Mouse (Mus musculus) kidney, postnatal 4 days (tissue): ENCODE data around the gene Olfr473.
"Not testable (repeated sequence)": the region's sequence is repeated elsewhere in the genome, so short reads cannot be mapped to it uniquely, and the experiment has no call there.

ENCODE experiments used
- DNase-seq, 2 experiments: peaks; one replicate each; pipeline ENCODE4 v3.0.0; 2021; ENCODE audit warnings: mixed read lengths in 2 of 2

Olfr473 gene

GRCm38 (mm10) chr7:107930146-107930545 is at the start of gene Olfr473:
TSS of gene Olfr473 (plus strand) at chr7:107930446.
- no peak for DNase-seq

GRCm38 (mm10) chr7:107897602-107898001 is 32.6 kb upstream of the Olfr473 start, which contains the start of gene Olfr472:
TSS of gene Olfr472 (plus strand) at chr7:107897902.
- DNase-seq: no peak

- DNase-seq: not testable (repeated sequence)
Observed at GRCm38 (mm10) chr7:107952539-107952938, 22.3 kb downstream of the Olfr473 start.

- no peak for DNase-seq
Observed at GRCm38 (mm10) chr7:107954343-107954742, 24.1 kb downstream of the Olfr473 start, which contains the start of gene Olfr474. TSS of gene Olfr474 (plus strand) at chr7:107954643.

- no peak for DNase-seq
Observed at GRCm38 (mm10) chr7:107964503-107964902, 34.3 kb downstream of the Olfr473 start, which contains the start of gene Olfr476. TSS of gene Olfr476 (plus strand) at chr7:107964803.
